Mouse (Mus musculus): ENCODE results near the gene Maged1. TPM values are rescaled to one million over a fixed set of nuclear protein-coding genes. Genes with fewer than 3 reads are reported as not detected.

Gene Maged1
- polyA plus RNA-seq, 1 experiment from 2014 or later, result 743 TPM

Other genes with a start within 250 kb of the Maged1 start
- gene Fam90a1b, start 175.4 kb downstream of the Maged1 start, polyA plus RNA-seq (2014; fragmentation: Nextera tagmentation; extraction: Ambion mirVana), result 0.15 TPM in 1 of 2 replicates, not detected in the other
- 104 and 105 TPM in 2 replicates for gene Apoo, start 175.0 kb downstream of the Maged1 start, polyA plus RNA-seq (2014; fragmentation: Nextera tagmentation; extraction: Ambion mirVana)
- 9.8 and 11.3 TPM in 2 replicates for gene Gspt2, start 93.9 kb upstream of the Maged1 start, polyA plus RNA-seq (2014; fragmentation: Nextera tagmentation; extraction: Ambion mirVana)
- gene Zxdb, start 182.4 kb upstream of the Maged1 start, polyA plus RNA-seq (2014; fragmentation: Nextera tagmentation; extraction: Ambion mirVana), result 1.7 and 2.3 TPM in 2 replicates

Measured in forebrain, embryonic 11.5 days (tissue).